Mouse (Mus musculus) intestine, embryonic 16.5 days (tissue): ENCODE results near the gene Maip1. TPM values are rescaled to one million over a fixed set of nuclear protein-coding genes. Genes with fewer than 3 reads are reported as not detected.

Source experiments
- ATAC-seq: fragments of 200-750 bp; cut with Nextera tagmentation; 2 replicates; pipeline ENCODE4 v1.8.0; 2017; ENCODE audit warnings: moderate TSS enrichment, moderate library complexity
- H3K27ac ChIP-seq: fragments of 300-500 bp; sonication (generic); 2 replicates; pipeline ENCODE4 v1.5.1; 2014; ENCODE audit warnings: mild to moderate bottlenecking, low read length
- H3K27me3 ChIP-seq: fragments of 300-500 bp; sonication (generic); replicated peaks from 2 replicates; pipeline ENCODE4 v1.6.1; 2014; ENCODE audit warnings: low read length, control low read depth, mixed read lengths; ENCODE audit not compliant: control insufficient read depth, insufficient read depth
- H3K36me3 ChIP-seq: fragments of 300-500 bp; sonication (generic); 2 replicates; pipeline ENCODE4 v1.6.1; 2014; ENCODE audit warnings: low read length, control low read depth; ENCODE audit not compliant: control insufficient read depth, insufficient read depth
- H3K4me1 ChIP-seq: fragments of 300-500 bp; sonication (generic); 2 replicates; pipeline ENCODE4 v1.6.1; 2014; ENCODE audit warnings: low read length, control low read depth, mixed read lengths; ENCODE audit not compliant: control insufficient read depth, insufficient read depth
- H3K4me2 ChIP-seq: fragments of 300-500 bp; sonication (generic); 2 replicates; pipeline ENCODE4 v1.6.1; 2014; ENCODE audit warnings: low read depth, low read length, control low read depth
- H3K4me3 ChIP-seq: fragments of 300-500 bp; sonication (generic); 2 replicates; pipeline ENCODE4 v1.5.1; 2014; ENCODE audit warnings: mild to moderate bottlenecking, low read length
- H3K9ac ChIP-seq: fragments of 300-500 bp; sonication (generic); 2 replicates; pipeline ENCODE4 v1.6.1; 2014; ENCODE audit warnings: low read depth, low read length
- H3K9me3 ChIP-seq: fragments of 300-500 bp; sonication (generic); 2 replicates; pipeline ENCODE4 v1.6.1; 2016; ENCODE audit warnings: low read length, control low read depth; ENCODE audit not compliant: control insufficient read depth
- WGBS: fragments of 180-500 bp; shearing (Covaris S2); extraction: QIAGEN DNeasy Blood & Tissue Kit; methylation state at CpG from one replicate; pipeline ENCODE4 v1.1.7; 2014; 5-methylcytosine and 5-hydroxymethylcytosine counted together
- polyA plus RNA-seq: library from polyadenylated mRNA; unstranded; fragments of >200 nt; fragmentation: Nextera tagmentation; extraction: Ambion mirVana; gene quantifications from 2 replicates; pipeline ENCODE4 v1.2.1, GENCODE M21; 2015

Gene Maip1
- polyA plus RNA-seq, 1 experiment from 2014 or later: 18.4 TPM

- Histone ChIP-seq H3K4me1 (peaks cover 3% of the 10 kb centered on the region), H3K36me3 (peaks cover 3% of the 10 kb centered on the region; the same call in 1 of the 2 replicates), H3K9ac (no peak overlapping the region), H3K27me3 (no peaks in the 10 kb centered on the region), H3K27ac (no peak overlapping the region), H3K4me3 (no peak overlapping the region), H3K9me3 (no peaks in the 10 kb centered on the region), H3K4me2 (no peak overlapping the region)
- ATAC-seq: no peak
- WGBS: 93% methylated on average over 2 of the region's 2 CpGs
Measured at GRCm38 (mm10) chr1:57413397-57413796, 7.3 kb downstream of the Maip1 start.

DNA sequence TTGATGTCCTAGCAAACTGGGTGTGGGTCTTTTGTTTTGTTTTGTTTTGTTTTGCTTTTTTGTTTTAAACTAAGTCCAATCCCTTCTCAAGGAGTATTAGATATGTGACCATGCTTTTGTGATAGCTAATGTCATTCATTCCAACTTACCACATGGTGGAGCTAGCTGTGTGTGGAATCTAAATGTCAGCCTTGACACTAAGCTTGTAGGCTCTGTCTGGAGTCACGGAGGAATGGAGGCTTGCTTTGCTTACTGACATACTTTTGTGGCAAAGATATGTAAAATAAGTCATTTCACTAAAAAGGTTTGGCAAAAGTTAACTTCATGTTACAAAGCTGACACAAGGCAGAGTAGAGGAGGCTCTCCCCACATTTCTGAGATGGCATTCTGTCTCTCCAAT lies 17.6 kb downstream of the Maip1 start:
- H3K4me2 ChIP-seq: no peak overlapping the region
- H3K4me3 ChIP-seq: no peak overlapping the region
- no peaks in the 10 kb centered on the region; the same call in 1 of the 2 replicates for H3K4me1 ChIP-seq
- no peaks in the 10 kb centered on the region for H3K36me3 ChIP-seq
- WGBS: 0% methylated on average over 1 of the region's 1 CpGs
- no peak overlapping the region for H3K9ac ChIP-seq
- no peaks in the 10 kb centered on the region for H3K27me3 ChIP-seq
- H3K9me3 ChIP-seq: no peaks in the 10 kb centered on the region
- ATAC-seq: no peak
- H3K27ac ChIP-seq: no peak overlapping the region

DNA sequence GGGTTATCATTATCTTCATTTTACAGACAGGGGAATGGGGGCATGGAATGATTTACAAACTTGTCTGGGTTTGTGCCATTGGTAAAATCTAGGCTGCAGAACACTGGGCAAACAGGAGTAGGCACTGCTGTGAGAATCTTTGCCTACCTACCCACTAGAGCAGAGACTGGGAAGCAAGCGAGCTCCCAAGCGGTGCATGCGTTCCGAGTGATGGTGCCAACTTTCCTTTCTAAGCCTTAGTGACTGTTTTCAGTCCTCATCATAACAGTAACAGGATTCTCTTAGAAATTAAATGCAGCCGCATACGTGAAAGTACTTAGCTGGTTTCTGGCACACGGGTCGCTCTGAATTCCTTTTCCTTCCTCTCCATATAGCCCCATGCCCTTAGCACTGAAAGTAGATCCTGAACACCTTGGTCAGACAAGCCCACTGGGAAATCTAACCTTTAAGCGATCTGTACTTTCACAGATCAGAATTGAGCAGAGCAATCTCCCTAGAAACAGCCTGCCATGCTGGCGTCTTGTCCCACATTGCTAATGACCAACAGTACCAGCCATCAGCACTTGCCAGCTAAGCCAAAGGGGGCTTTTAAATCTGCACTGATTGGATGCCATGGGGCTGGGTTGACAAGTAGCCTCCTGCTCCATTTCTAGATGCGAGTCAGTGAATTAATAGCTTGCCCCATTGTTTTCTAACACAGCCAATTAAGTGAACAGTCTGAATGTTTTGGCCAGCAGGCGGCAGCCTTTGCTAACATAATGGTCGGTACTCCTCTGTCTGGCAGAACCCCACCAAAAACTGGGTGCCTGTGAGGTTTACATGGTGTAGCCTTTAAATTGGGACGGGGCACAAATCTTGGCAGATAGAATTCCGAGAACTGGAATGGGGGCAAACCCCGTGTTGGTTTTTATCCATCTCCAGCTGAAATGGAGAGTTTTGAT lies 22.5 kb downstream of the Maip1 start:
- Histone ChIP-seq H3K36me3 (no peaks in the 10 kb centered on the region), H3K4me3 (no peak overlapping the region), H3K9me3 (no peaks in the 10 kb centered on the region), H3K27me3 (no peaks in the 10 kb centered on the region), H3K4me1 (peaks cover 9% of the 10 kb centered on the region), H3K27ac (no peak overlapping the region), H3K4me2 (0 out of 2 replicates have a peak overlapping the region, but pooled peaks have one; percentile 2), H3K9ac (no peak overlapping the region)
- WGBS: 54% methylated on average over 16 of the region's 16 CpGs
- peak; percentile 70; the same call in 1 of the 2 replicates for ATAC-seq

DNA sequence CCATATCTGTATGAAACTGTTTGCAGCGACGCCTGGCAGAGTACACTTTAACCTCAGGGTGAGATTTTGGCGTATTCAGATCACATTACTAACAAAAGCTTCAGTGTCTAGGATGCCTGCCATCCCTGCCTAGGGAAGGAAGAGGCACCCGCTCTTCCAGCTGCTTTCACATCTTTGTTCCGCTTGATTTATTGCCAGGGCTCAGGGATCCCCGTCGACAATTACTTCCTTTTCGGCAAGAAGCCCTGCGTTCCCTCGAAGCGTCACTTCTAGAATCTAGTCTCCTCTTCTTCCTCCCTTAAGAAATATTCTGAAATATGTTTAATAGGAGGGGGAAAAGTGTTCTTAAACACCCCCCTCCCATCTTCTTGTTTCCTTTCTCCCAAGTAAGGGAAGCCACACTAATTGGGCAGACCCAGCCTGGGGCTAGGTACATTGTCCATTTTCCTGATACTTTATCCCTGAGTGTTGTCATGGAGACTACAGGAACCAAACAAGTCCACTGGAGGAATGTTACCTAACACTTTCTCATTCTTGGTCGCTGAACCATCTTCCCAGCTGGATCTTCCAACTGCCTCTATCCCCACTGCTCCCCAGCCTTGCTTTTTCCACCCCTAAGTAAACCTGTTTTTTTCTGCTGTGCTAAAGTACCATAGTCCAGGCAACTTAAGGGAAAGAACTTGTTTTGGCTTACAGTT lies 23.8 kb downstream of the Maip1 start:
- 0 out of 2 replicates have a peak, but pooled peaks have one; percentile 53 for ATAC-seq
- 14% methylated on average over 12 of the region's 12 CpGs for WGBS
- Histone ChIP-seq H3K9ac (no peak overlapping the region), H3K4me1 (peaks cover 9% of the 10 kb centered on the region), H3K36me3 (no peaks in the 10 kb centered on the region), H3K27me3 (no peaks in the 10 kb centered on the region), H3K9me3 (no peaks in the 10 kb centered on the region), H3K4me2 (peak overlapping the region; percentile 42; the same call in 1 of the 2 replicates), H3K4me3 (no peak overlapping the region), H3K27ac (no peak overlapping the region)

GRCm38 (mm10) chr1:57433141-57433540 lies 27.0 kb downstream of the Maip1 start:
- ATAC-seq: no peak
- Histone ChIP-seq H3K27ac (no peak overlapping the region), H3K4me2 (no peak overlapping the region), H3K4me3 (no peak overlapping the region), H3K4me1 (peaks cover 9% of the 10 kb centered on the region), H3K27me3 (no peaks in the 10 kb centered on the region), H3K9ac (no peak overlapping the region), H3K9me3 (no peaks in the 10 kb centered on the region), H3K36me3 (no peaks in the 10 kb centered on the region)
- WGBS: 87% methylated on average over 7 of the region's 7 CpGs

- peak overlapping the region; percentile 24 for H3K4me3 ChIP-seq
- no peaks in the 10 kb centered on the region for H3K27me3 ChIP-seq
- 26% methylated on average over 9 of the region's 9 CpGs for WGBS
- H3K36me3 ChIP-seq: no peaks in the 10 kb centered on the region
- peak; percentile 59; the same call in 1 of the 2 replicates for ATAC-seq
- H3K4me2 ChIP-seq: peak overlapping the region; percentile 46
- H3K9ac ChIP-seq: peak overlapping the region; percentile 41
- peaks cover 4% of the 10 kb centered on the region; the same call in 1 of the 2 replicates for H3K4me1 ChIP-seq
- peak overlapping the region; percentile 78; the same call in 1 of the 2 replicates for H3K27ac ChIP-seq
- no peaks in the 10 kb centered on the region for H3K9me3 ChIP-seq
Measured at GRCm38 (mm10) chr1:57436408-57436807, 30.3 kb downstream of the Maip1 start.

GRCm38 (mm10) chr1:57436954-57437353 lies 30.8 kb downstream of the Maip1 start:
- ATAC-seq: 0 out of 2 replicates have a peak, but pooled peaks have one; percentile 51

DNA sequence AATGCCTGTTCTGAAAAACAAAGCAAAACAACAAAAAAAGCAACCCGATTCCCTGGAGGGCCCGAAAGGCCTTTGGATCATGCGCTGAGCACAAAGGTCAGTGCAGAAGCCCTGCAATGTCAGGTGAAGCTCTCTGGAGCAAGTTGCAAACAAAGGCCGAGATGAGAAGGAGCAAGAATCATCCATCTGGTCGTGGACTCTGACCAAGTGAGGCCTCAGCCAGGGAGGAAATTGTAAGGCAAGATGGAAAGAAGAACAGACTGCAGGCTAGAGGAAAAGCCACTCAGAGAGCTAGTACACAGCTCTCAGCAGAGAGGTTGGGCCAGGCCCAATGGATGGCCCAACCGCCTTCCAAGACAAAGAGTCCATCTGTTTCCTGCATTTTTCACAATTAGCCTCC lies 32.9 kb downstream of the Maip1 start:
- Histone ChIP-seq H3K4me1 (peaks cover 4% of the 10 kb centered on the region; the same call in 1 of the 2 replicates), H3K27me3 (no peaks in the 10 kb centered on the region), H3K27ac (0 out of 2 replicates have a peak overlapping the region, but pooled peaks have one; percentile 10), H3K4me3 (no peak overlapping the region), H3K9me3 (no peaks in the 10 kb centered on the region), H3K4me2 (no peak overlapping the region), H3K36me3 (no peaks in the 10 kb centered on the region), H3K9ac (no peak overlapping the region)
- 69% methylated on average over 6 of the region's 6 CpGs for WGBS
- peak; percentile 63 for ATAC-seq

More at GRCm38 (mm10) chr1:57436954-57437353, 30.8 kb downstream of the Maip1 start:
- H3K4me3 ChIP-seq: peak overlapping the region; percentile 24
- H3K9ac ChIP-seq: peak overlapping the region; percentile 41
- H3K36me3 ChIP-seq: no peaks in the 10 kb centered on the region
- peaks cover 4% of the 10 kb centered on the region; the same call in 1 of the 2 replicates for H3K4me1 ChIP-seq
- WGBS: 37% methylated on average over 9 of the region's 9 CpGs
- H3K27me3 ChIP-seq: no peaks in the 10 kb centered on the region
- H3K27ac ChIP-seq: peak overlapping the region; percentile 78
- H3K9me3 ChIP-seq: no peaks in the 10 kb centered on the region
- peak overlapping the region; percentile 46 for H3K4me2 ChIP-seq

- no peak overlapping the region for H3K9ac ChIP-seq
- H3K4me2 ChIP-seq: no peak overlapping the region
- H3K9me3 ChIP-seq: no peaks in the 10 kb centered on the region
- H3K4me1 ChIP-seq: peaks cover 4% of the 10 kb centered on the region; the same call in 1 of the 2 replicates
- H3K27me3 ChIP-seq: no peaks in the 10 kb centered on the region
- ATAC-seq: no peak
- 43% methylated on average over 4 of the region's 4 CpGs for WGBS
- H3K27ac ChIP-seq: no peak overlapping the region
- no peak overlapping the region for H3K4me3 ChIP-seq
- H3K36me3 ChIP-seq: no peaks in the 10 kb centered on the region
Measured at GRCm38 (mm10) chr1:57440771-57441170, 34.6 kb downstream of the Maip1 start.
